Mouse (Mus musculus) Patski (cell line): ENCODE measurements around the gene Gm45140. TPM values are rescaled to one million over a fixed set of nuclear protein-coding genes. Genes with fewer than 3 reads are reported as not detected.
A peak's percentile ranks its signal among the peaks of the same experiment; 100 is the strongest.

Experiments used
- ATAC-seq: fragments of 100-300 bp; one replicate; pipeline ENCODE4 v1.8.0; 2021
- CTCF ChIA-PET: fragments of 350-600 bp; sonication (Branson Sonifier 250); formaldehyde crosslinking; loops from one replicate; lab custom pipeline; 2022; ENCODE audit warnings: inconsistent platforms; lab: Charles Lee
- POLR2A ChIA-PET: fragments of 350-600 bp; sonication (Branson Sonifier 250); formaldehyde crosslinking; loops from one replicate; lab custom pipeline; 2022; ENCODE audit warnings: antibody characterized with exemption, inconsistent platforms; lab: Charles Lee
- DNase-seq: peaks from one replicate; pipeline ENCODE4 v3.0.0-alpha.2; 2011; ENCODE audit warnings: low read depth, low spot score
- H3K27me3 ChIP-seq: fragments of 371-371 bp; one replicate; pipeline ENCODE4 v1.5.1; 2021
- CTCF ChIP-seq: fragments of 100-300 bp; IDR thresholded peaks from one replicate; pipeline ENCODE4 v1.5.1; 2021
- in situ Hi-C: fragments of 300-500 bp; cut with MboI; formaldehyde crosslinking; loops from 3 replicates; pipeline ENCODE4 v1.11.1; 2018; ENCODE audit warnings: low pct_unique_long_range_greater_than_20kb, mixed read lengths
- polyA plus RNA-seq: library from polyadenylated mRNA; unstranded; gene quantifications from one replicate; pipeline ENCODE4 v1.2.3, GENCODE M21; 2021

The Gm45140 gene
- polyA plus RNA-seq, 1 experiment from 2014 or later = 11.2 TPM

DNA sequence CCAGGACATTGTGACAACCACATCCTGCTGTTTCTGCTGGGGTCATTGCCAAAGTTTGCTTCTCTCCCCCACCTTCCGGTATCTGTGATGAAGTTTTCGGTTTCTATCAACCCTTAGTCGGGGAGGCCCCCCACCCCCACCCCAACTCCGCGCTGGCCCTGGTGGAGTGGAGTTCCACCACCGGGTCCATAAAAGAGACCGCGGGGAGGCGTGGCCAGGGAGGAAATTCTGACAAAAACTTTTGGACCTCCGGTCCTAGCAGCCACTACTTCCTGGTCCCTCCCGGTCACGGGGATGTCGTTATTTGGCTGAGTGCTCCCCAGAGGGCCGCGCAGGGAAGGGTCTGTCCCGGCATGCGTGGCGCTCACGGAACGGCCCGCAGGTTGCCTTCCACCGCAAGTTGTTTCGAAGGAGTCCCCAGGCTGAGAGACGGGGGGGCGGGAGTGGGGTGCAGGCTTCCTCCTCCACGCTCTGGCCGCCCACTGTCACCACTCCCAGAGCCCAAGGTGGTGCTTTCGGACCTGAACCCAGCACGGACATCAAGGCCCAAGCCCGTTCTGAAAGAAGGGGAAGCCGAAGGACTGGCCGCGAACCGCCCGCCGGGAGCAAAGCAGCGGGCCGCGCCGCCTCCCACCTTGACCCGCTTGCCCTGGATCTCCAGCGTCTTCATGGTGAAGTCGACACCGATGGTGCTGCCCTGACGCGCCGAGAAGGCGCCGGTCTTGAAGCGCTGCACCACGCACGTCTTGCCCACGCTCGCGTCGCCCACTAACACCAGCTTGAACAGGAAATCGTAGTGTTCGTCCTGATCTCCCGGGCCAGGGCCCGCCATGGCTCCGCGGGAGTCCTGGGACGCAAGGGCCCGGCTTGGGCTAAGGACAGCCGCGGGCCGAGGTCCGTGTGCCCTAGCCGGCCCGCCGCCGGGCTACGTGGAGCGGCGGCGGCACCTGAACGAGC lies 24.6 kb downstream of the Gm45140 start:
- POLR2A ChIA-PET = interaction anchor here (0.8 to 1.2 kb wide), 3 partner anchors 14 to 33 kb away, joined by 3 read pairs; no protein-coding TSS in a partner anchor

DNA sequence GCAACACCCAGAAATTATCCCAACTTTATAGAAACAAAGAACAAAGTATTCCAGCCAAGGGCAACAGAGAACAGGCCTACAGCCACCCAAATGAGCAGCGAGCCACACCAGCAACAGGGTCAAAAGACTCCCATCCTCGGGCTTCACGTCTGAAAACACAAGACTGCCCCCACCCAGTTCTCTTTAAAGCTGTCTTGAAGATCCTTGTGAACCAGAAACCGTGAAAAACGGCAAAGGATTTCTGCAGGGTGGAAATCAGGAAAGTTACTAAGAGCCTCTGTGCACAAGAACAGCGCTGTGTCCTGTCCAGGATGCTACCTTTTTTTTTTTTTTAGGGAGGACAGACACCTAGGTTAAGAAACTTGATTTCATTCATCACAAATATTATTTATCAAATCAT lies 25.3 kb downstream of the Gm45140 start:
- POLR2A ChIA-PET = interaction anchor here (1.3 kb wide), 1 partner anchor 13 kb away, joined by 3 read pairs; no protein-coding TSS in a partner anchor
- in situ Hi-C loops = no loop called here
- TF ChIP-seq CTCF = no peak
- ATAC-seq (no peak), DNase-seq (no peak)
- CTCF ChIA-PET = no interaction called here
- no peaks in the 10 kb centered on the region for H3K27me3 ChIP-seq

More for the DNA sequence above, 24.6 kb downstream of the Gm45140 start:
- in situ Hi-C loops = no loop called here
- CTCF ChIA-PET = interaction anchor here (1.2 kb wide), 1 partner anchor 11 kb away, joined by 4 read pairs; no protein-coding TSS in a partner anchor
- H3K27me3 ChIP-seq = no peaks in the 10 kb centered on the region
- ATAC-seq (peak; percentile 26), DNase-seq (no peak)
- TF ChIP-seq CTCF = no peak

DNA sequence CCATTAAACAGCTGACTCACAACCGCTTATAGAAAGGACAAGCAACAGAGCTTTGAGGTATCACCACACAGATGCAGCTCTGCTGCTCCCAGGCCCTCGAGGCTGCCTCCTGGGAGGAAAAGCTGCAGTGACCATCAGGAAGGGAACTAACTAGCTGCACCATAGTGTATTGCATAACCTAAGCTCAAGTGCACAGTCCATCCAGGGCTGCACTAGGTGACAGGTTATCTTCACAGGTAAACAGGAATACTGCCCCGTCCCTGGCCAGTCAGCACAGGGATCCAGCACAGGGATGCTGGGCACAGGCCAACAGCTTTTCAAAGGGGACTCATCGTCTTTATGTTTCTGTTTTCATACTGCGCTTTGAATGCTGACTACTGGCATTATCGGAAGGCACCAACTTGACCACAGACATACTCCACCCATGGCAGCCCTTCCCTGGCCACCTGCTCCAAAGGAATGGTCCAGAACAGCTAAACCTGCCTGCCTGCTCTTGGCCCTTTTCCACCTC lies 25.9 kb downstream of the Gm45140 start:
- DNase-seq (no peak), ATAC-seq (no peak)
- no peak for TF ChIP-seq CTCF
- in situ Hi-C loops = no loop called here
- POLR2A ChIA-PET = interaction anchor here (1.3 kb wide), 1 partner anchor 12 kb away, joined by 3 read pairs; no protein-coding TSS in a partner anchor
- H3K27me3 ChIP-seq = no peaks in the 10 kb centered on the region
- CTCF ChIA-PET = interaction anchor here (1.2 kb wide), 2 partner anchors 12 to 46 kb away, joined by 3 read pairs; no protein-coding TSS in a partner anchor

DNA sequence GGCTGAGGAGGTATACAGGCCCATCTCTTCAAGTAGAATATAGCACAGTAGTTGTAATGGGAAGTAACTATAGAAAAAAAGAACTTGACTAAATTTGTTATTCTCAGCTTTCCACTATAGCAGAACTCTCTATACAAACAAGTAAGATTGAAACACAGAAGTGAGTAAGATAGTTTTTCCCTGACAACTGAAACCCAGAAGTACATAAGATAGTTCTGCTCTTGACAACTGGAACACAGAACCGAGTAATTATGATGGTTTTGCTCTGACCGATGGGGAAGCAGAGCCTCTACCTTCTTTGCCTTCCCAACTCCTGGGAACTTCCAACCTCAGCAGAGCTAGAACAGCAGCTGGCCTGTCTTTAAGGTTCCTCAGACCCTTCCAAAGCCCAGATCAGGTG lies 26.5 kb downstream of the Gm45140 start:
- H3K27me3 ChIP-seq = no peaks in the 10 kb centered on the region
- TF ChIP-seq CTCF = no peak
- no peak for DNase-seq
- in situ Hi-C loops = no loop called here
- CTCF ChIA-PET = interaction anchor here (1.2 kb wide), 2 partner anchors 12 to 45 kb away, joined by 3 read pairs; no protein-coding TSS in a partner anchor
- POLR2A ChIA-PET = interaction anchor here (1.3 kb wide), 1 partner anchor 12 kb away, joined by 3 read pairs; no protein-coding TSS in a partner anchor
- no peak for ATAC-seq

DNA sequence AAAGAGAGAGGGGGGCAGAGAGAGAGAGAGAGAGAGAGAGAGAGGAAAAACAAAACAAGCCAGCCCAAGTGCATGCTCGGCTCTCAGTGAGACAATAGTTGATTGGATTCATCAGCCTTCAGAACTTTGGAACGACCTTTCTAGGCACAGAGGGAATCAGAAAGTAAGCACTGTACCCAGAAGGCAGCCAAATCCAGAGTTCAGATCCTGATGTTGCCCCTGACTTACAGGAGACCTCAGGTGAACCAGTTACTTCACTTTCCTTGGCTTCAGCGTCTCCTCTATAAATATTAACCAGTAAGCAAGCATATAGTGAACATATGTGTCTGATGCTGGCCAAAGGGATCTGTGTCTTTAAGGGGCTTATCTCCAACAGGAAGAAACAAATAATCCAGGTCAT lies 27.1 kb downstream of the Gm45140 start:
- no peak for TF ChIP-seq CTCF
- in situ Hi-C loops = no loop called here
- CTCF ChIA-PET = interaction anchor here (1.2 kb wide), 2 partner anchors 11 to 45 kb away, joined by 3 read pairs; no protein-coding TSS in a partner anchor
- POLR2A ChIA-PET = no interaction called here
- ATAC-seq (no peak), DNase-seq (no peak)
- no peaks in the 10 kb centered on the region for H3K27me3 ChIP-seq

DNA sequence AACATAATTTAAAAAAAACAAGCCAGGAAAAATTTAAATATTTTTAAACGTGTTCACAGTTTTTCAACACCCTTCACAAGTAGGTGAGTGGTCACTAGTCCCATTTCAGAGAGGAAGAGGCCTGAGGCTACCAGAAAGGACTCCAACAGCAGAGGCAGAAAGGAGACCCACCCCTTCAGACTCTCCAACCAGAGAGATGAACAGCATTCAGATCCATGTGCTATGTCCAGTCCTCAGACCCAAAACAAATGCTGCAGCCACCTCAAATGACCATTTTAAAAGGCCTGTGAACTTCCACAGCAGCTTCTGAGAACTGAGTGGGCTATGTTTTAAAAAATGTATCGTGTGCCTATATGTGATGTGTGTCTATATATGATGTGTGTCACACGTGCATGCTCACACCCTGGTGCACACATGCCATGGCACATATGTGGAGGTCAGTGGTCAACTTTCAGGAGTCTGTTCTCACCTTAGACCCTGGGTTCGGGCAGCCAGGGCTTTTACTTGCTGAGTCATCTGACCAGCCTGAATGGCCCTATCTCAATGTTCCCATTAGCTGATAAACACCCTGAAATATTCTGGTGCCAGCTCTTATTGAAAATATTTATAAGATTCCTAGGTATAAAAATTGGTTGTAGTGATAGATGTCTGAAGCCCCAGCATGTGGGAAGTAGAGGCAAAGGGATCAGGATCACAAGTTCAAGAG lies 27.7 kb downstream of the Gm45140 start:
- no peak for TF ChIP-seq CTCF
- ATAC-seq (no peak), DNase-seq (no peak)
- CTCF ChIA-PET = no interaction called here
- no peaks in the 10 kb centered on the region for H3K27me3 ChIP-seq
- in situ Hi-C loops = no loop called here
- POLR2A ChIA-PET = no interaction called here

DNA sequence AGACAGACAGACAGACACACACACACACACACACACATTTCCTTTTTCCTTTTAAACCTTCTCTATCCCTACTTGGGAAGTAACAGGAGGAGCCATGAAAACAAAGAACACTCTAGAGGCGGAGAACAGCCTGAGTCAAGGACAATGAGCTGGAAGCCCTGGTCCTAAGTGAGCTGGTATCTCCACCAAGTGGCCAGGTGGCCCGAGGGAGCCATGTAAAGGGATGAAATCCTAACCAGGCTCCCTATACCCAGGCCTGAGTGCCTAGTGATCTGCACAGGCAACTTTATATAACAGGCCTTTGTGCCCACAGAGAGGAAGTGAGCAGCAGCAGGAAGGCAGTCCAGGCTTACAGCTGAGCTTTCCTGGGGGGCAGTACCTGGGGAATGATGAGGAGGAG lies 28.7 kb downstream of the Gm45140 start:
- ATAC-seq = no peak
- POLR2A ChIA-PET = no interaction called here
- no peak for TF ChIP-seq CTCF
- no peak for DNase-seq
- in situ Hi-C loops = no loop called here
- no peaks in the 10 kb centered on the region for H3K27me3 ChIP-seq
- CTCF ChIA-PET = no interaction called here

DNA sequence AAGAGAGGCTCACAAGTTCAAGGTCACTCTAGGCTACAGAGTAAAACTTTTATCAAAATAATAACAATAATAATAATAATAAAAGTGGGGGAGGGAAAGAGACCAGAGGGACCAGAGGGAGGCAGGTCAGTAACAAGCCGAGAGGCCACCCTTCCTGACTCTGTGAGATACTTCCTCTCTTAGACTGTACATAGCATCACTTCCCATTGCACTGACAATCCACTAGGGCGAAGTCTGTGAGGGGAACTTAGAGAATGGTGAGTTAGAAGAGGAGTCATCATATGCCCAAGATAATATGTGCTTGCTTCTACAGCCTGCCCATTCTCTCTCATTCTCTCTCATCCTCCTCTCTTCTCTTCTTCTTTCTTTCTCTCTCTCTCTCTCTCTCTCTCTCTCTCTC lies 29.6 kb downstream of the Gm45140 start:
- in situ Hi-C loops = no loop called here

DNA sequence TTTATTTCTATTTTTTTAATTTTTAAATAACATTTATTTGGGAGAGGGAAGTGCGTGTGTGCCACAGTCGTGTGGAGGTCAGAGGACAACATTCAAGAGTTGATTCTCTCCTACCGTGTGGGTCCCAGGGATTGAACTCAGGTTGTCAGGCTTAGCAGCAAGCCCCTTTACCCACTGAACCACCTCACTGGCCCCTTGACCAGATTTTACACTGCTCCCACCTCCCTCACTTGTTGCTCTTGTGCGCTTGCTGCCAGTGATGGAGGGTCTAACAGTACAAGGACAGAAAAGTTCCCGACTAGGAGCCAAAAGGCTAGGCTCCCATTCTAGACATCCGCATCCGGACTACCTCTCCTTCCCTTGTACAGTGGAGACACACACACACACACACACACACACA lies 30.1 kb downstream of the Gm45140 start:
- in situ Hi-C loops = no loop called here
- CTCF ChIA-PET = no interaction called here

More for the DNA sequence above, 29.6 kb downstream of the Gm45140 start:
- no peaks in the 10 kb centered on the region for H3K27me3 ChIP-seq
- ChIA-PET CTCF (no interaction called here), POLR2A (no interaction called here)
- no peak for ATAC-seq
- TF ChIP-seq CTCF = no peak
- no peak for DNase-seq

DNA sequence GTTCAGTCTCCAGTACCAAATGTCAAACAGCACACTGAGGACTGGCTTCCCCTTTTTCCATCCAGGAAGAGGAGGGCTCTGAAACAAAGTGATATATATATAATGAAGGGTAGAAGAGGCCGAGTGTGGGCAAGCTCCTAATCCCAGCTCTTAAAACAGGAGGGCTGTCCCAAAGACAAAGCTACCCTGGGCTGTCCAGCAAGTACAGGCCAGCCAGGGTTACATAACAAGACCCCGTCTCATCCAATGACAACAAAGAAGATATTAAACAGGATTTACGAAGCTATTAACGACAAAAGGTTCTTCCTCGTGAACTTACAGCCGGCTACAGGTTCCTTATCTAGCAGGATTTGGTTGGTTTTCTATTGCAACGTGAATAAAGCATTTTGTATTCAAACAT lies 30.7 kb downstream of the Gm45140 start:
- no peak for TF ChIP-seq CTCF
- no peak for DNase-seq
- in situ Hi-C loops = no loop called here
- ChIA-PET POLR2A (no interaction called here), CTCF (no interaction called here)
- no peak for ATAC-seq
- H3K27me3 ChIP-seq = no peaks in the 10 kb centered on the region

More for the DNA sequence above, 30.1 kb downstream of the Gm45140 start:
- no peak for ATAC-seq
- POLR2A ChIA-PET = no interaction called here
- TF ChIP-seq CTCF = no peak
- no peaks in the 10 kb centered on the region for H3K27me3 ChIP-seq
- no peak for DNase-seq
